Mouse (Mus musculus) adrenal gland (tissue): Measurements from ENCODE around the gene Sh3gl1.
"Not testable (repeated sequence)": the region's sequence is repeated elsewhere in the genome, so short reads cannot be mapped to it uniquely, and the experiment has no call there.

Experiments
- intact Hi-C: fragments of 180-260 bp; cut with DNase I; formaldehyde crosslinking; loops from one replicate; pipeline ENCODE4 v1.15.1; 2025
- long read RNA-seq, 2 experiments: library from polyadenylated mRNA; unstranded; transcript quantifications; one replicate each; pipeline ENCODE4 v2.0.0; 2020; ENCODE audit warnings: borderline replicate concordance in 1 of 2; ENCODE audit not compliant: insufficient replicate concordance in 1 of 2

The Sh3gl1 gene
- long read RNA-seq, experiment 1, transcript Sh3gl1-201 (10 exons, 2,073 nt): major isoform, 43 of 55 reads
- long read RNA-seq, experiment 1, partial matches to known transcripts: 1 of 55 reads
- long read RNA-seq, experiment 1, other reads (novel, unspliced or antisense): 9 of 55 reads
- long read RNA-seq, experiment 2, transcript Sh3gl1-201 (10 exons, 2,073 nt): major isoform, 30 of 40 reads
- long read RNA-seq, experiment 2, partial matches to known transcripts: 2 of 40 reads
- long read RNA-seq, experiment 2, other reads (novel, unspliced or antisense): 5 of 40 reads

- intact Hi-C loops: no loop called here
Observed at GRCm38 (mm10) chr17:56036176-56036900, at the start of gene Sh3gl1. Gene Sh3gl1, minus strand, starts transcription at chr17:56036635.

DNA sequence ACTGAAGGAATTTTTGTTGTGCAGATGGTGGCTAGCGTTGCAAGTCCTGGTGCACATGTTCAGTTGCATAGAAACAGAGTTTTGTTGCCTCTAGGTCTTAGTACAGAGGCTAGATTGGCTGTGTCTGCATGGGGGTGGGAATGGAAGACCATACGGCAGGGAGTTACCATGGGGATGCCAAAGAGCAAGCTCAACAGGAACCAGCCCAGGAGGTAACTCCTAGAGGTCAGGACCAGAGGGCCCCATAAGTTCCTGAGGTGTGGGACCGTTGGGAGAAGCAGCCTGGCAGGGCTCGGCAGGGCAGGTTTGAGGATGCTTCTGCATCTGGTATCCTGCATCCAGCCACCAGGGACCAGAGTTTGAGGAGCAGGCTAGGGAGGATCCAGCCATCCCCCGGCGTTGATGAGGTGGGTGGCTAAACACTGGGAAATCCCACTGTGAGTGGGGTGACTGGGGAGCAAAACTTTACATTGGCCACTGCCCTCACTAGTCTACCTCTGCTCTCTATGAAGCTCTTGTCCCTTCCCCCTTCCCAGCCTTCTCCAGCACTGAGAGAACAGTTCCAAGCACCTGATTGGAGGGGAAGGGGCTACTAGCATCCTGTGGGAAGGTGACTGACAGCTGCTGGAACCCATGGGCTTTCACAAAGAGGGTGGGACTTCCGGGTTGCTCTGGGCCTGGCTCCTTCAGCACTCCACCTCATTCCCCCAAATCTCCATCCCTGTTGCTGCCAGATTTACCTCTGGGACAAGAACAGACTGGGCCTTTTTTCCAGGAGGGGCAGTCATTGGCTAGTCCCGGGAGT lies 44.5 kb upstream of the Sh3gl1 start:
- intact Hi-C loops: no loop called here

DNA sequence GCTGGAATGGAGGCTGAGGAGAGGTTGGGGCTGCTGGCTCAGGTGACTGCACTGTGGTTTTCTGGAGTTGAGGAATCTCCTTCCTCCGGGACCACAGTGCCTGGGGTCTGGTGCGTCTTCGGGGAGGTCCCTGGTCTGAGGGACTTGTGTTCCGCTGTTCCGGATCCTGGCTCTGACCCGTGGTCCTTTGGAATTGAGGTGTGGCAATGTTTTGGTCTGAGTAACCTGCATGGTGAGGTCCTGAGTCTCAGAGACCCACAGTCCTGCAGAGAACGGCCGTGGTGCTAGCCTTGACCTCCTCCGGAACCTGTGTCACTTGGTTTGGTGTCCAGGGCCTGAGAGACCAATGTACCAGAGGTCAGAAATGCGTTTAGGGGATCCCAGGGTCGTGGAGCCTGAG lies 43.5 kb upstream of the Sh3gl1 start:
- intact Hi-C loops: no loop called here

GRCm38 (mm10) chr17:56078880-56079795 lies 42.7 kb upstream of the Sh3gl1 start, which contains the start of gene Hdgfl2:
Gene Hdgfl2, plus strand, starts transcription at chr17:56079634.
- intact Hi-C loops: no loop called here

DNA sequence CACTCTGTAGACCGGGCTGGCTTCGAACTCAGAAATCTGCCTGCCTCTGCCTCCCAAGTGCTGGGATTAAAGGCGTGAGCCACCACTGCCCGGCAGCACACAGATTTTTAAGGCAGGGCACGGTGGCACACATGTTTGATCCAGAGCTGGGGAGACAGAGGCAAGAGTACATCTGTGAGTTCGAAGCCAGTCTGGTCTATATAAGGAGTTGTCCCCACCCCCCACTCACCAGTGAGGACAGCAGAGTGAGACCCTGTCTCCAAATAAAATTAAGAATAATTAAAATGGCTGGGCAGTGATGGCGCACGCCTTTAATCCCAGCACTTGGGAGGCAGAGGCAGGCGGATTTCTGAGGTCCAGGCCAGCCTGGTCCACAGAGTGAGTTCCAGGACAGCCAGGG lies 41.9 kb upstream of the Sh3gl1 start:
- intact Hi-C loops: not testable (repeated sequence)

DNA sequence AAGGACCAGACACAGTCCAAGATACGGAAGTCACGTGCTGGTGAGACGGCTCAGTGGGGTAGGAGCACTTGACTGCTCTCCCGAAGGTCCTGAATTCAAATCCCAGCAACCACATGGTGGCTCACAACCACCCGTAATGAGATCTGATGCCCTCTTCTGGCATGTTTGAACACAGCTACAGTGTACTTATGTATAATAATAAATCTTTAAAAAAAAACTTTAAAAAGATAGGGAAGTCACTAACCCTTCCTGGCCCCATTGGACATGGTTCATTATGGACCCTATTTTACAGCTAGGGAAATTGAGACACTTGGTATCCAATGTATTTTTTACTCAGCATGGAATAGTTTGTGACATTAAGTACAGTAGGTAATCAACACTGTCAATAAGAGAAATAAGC lies 41.1 kb upstream of the Sh3gl1 start:
- intact Hi-C loops: no loop called here

- intact Hi-C loops: no loop called here
Observed at GRCm38 (mm10) chr17:56074827-56075208, 38.4 kb upstream of the Sh3gl1 start, which contains the start of gene Ubxn6. Gene Ubxn6, minus strand, starts transcription at chr17:56075028.

- intact Hi-C loops: no loop called here
Observed at GRCm38 (mm10) chr17:56074097-56074826, 37.8 kb upstream of the Sh3gl1 start.

- intact Hi-C loops: no loop called here
Observed at GRCm38 (mm10) chr17:56072243-56072642, 35.8 kb upstream of the Sh3gl1 start.

GRCm38 (mm10) chr17:56071126-56071525 lies 34.7 kb upstream of the Sh3gl1 start:
- intact Hi-C loops: no loop called here

DNA sequence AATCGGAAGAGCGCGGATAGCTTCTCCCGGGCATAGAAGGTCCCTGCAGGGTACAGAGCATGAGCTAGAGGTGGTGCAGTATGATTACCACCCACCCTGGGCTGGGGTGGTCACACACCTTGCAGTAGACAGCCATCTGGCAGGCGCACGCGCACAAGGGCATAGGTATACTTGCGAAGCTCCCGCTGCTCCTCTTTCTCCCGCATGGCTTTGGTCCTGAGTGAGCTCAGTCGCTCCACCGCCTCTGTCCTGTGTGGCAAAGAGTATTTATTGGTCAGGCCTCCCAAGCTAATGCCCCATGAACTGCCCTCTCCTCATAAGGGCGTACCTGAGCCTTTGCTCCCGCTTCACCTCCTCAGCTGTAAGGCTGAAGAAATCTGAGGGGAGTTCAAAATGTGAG lies 32.6 kb upstream of the Sh3gl1 start:
- intact Hi-C loops: no loop called here

GRCm38 (mm10) chr17:56066451-56066850 lies 30.0 kb upstream of the Sh3gl1 start:
- intact Hi-C loops: no loop called here

- intact Hi-C loops: not testable (repeated sequence)
Observed at GRCm38 (mm10) chr17:56065715-56066114, 29.3 kb upstream of the Sh3gl1 start.

GRCm38 (mm10) chr17:56062081-56062480 lies 25.6 kb upstream of the Sh3gl1 start:
- intact Hi-C loops: no loop called here

DNA sequence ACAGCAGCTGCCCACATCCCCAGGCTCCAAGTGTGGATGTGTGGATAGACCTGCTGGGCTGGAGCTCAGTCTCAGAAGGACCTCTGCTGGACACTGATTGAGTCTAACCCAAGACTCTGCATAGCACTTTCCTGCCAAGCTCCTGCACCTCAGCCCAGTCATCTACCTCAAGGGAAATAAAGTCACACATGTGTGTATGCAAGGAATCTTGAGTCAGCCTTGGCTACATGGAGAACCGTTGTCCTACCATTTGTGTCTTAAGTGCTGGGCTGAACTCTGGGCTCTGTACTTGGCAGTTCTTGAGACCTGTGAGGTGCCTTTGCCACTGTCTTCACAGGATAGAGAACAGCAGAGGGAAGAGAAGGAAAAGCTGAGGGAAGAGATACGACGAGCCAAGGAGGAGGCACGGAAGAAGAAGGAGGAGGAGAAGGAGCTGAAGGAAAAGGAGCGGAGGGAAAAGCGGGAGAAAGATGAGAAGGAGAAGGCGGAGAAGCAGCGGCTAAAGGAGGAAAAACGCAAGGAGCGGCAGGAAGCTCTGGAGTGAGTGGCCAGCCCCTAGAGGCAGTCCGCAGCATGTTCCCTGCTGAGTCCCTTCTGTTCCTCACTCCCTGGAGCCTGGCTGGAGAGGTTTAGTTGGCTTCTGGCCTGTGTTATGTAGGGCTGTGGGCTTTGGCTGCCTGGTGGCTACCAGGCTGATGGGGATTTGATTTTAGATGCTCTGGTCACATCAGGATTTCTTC lies 21.1 kb upstream of the Sh3gl1 start:
- intact Hi-C loops: no loop called here

GRCm38 (mm10) chr17:56055945-56056678 lies 19.7 kb upstream of the Sh3gl1 start:
- intact Hi-C loops: no loop called here

- intact Hi-C loops: no loop called here
Observed at GRCm38 (mm10) chr17:56054938-56055337, 18.5 kb upstream of the Sh3gl1 start.

- intact Hi-C loops: no loop called here
Observed at GRCm38 (mm10) chr17:56051369-56051768, 14.9 kb upstream of the Sh3gl1 start.

GRCm38 (mm10) chr17:56040857-56041163 lies 4.4 kb upstream of the Sh3gl1 start:
- intact Hi-C loops: no loop called here
